Mouse (Mus musculus) testis, adult 2 months (tissue): Measurements from ENCODE around the gene Gata3.

Experiments
- CTCF ChIP-seq: fragments of 200-500 bp; IDR thresholded peaks from 2 replicates; pipeline ENCODE4 v1.5.1; 2012; ENCODE audit warnings: low read depth, mild to moderate bottlenecking, inconsistent platforms, low read length, moderate library complexity; ENCODE audit not compliant: control insufficient read depth, insufficient read depth, insufficient replicate concordance
- POLR2A ChIP-seq: fragments of 200-500 bp; IDR thresholded peaks from 2 replicates; pipeline ENCODE4 v1.6.1; 2012; ENCODE audit warnings: low read depth, mild to moderate bottlenecking, inconsistent platforms, low read length, moderate library complexity; ENCODE audit not compliant: control insufficient read depth

- TF ChIP-seq CTCF, result no peak
- no peak for TF ChIP-seq POLR2A
Measured at GRCm38 (mm10) chr2:9881611-9882023, 8.2 kb downstream of the Gata3 start.
